Mouse (Mus musculus): Measurements from ENCODE around the gene Zfp800. TPM values are rescaled to one million over a fixed set of nuclear protein-coding genes. Genes with fewer than 3 reads are reported as not detected.

Gene Zfp800
- 11.7 and 15.0 TPM in 2 replicates for polyA plus RNA-seq (2016; fragmentation: Nextera tagmentation; extraction: Ambion mirVana)

- Histone ChIP-seq H3K27ac (no peak within 1 kb of the TSS), H3K4me3 (peak within 1 kb of the TSS; percentile 59), H3K9me3 (peaks cover 2% of the 10 kb centered on the region; the same call in 1 of the 2 replicates), H3K27me3 (ENCODE audit: insufficient read depth, poor library complexity, severe bottlenecking) (peaks cover 45% of the 10 kb centered on the region), H3K4me1 (peaks cover 3% of the 10 kb centered on the region; the same call in 1 of the 2 replicates), H3K36me3 (no peaks in the 10 kb centered on the region)
- WGBS, result under 1% methylated on average over 33 of the region's 33 CpGs
- peak; percentile 77 for DNase-seq (ENCODE audit: low spot score)
Observed at GRCm38 (mm10) chr6:28397681-28398203, at the start of gene Zfp800. Gene Zfp800 (minus strand): TSS chr6:28398005.

DNA sequence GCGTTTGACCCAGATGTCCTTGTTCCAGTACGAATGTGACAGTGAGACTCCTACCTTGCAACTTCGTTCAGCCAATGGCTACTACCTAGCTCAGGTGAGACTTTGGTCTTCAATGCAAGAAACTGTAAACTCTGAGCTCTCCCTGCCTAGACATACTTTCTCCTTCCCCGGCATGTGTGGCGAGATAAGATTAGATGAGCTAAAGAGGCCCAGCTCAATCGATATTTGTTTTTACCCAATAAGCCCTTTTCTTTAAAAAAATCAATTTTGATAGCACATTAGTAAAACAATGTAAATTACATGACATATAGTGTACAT is 33.7 kb upstream of the Zfp800 start:
- Histone ChIP-seq H3K9me3 (no peaks in the 10 kb centered on the region), H3K36me3 (peaks cover 6% of the 10 kb centered on the region), H3K27me3 (ENCODE audit: insufficient read depth, poor library complexity, severe bottlenecking) (no peaks in the 10 kb centered on the region), H3K4me3 (no peak overlapping the region), H3K27ac (no peak overlapping the region), H3K4me1 (no peaks in the 10 kb centered on the region)
- 62% methylated on average over 6 of the region's 6 CpGs for WGBS
- DNase-seq (ENCODE audit: low spot score), result no peak

DNA sequence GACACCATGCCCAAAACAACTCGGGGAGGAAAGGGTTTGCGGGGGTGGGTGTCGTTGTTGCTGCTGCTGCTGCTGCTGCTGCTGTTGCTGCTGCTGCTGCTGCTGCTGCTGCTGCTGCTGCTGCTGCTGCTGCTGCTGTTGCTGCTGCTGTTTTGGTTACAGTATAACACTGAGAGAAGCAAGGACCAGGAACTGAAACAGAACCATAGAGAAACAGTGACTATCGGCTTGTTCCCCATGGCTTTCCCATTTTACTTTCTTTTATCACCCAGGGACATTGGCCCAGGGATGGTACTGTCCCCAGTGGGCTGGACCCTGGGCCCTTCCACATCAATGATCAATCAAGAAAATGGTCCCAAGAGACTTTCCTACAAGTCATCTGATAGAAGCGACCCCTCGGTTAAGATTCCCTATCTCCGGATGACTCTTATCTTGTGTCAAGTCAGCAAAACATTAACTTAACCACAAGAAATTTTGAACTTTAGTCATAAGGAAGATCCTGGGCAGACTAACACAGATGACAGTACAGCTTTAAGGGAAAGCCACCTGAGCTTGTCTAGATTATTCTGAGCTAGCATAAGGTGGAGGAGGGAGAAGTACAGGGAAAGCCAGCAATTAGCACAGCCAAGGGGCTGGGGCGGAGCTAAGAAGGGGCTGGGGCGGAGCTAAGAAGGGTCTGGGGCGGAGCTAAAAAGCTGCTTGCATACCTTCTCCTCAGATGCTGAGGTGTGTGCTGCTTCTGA is 33.2 kb upstream of the Zfp800 start:
- no peak overlapping the region for H3K4me3 ChIP-seq
- H3K4me1 ChIP-seq, result 0 out of 2 replicates have a peak, but pooled peaks cover 3% of the 10 kb centered on the region

GRCm38 (mm10) chr6:28429870-28430269 is 32.1 kb upstream of the Zfp800 start:
- peaks cover 9% of the 10 kb centered on the region for H3K4me1 ChIP-seq
- no peak overlapping the region for H3K4me3 ChIP-seq
- no peak overlapping the region for H3K27ac ChIP-seq
- H3K9me3 ChIP-seq, result no peaks in the 10 kb centered on the region
- WGBS, result 79% methylated on average over 11 of the region's 11 CpGs
- no peaks in the 10 kb centered on the region for H3K27me3 ChIP-seq (ENCODE audit: insufficient read depth, poor library complexity, severe bottlenecking)
- DNase-seq (ENCODE audit: low spot score), result no peak
- peaks cover 20% of the 10 kb centered on the region for H3K36me3 ChIP-seq

More for the DNA sequence above, 33.2 kb upstream of the Zfp800 start:
- Histone ChIP-seq H3K27me3 (ENCODE audit: insufficient read depth, poor library complexity, severe bottlenecking) (no peaks in the 10 kb centered on the region), H3K27ac (no peak overlapping the region), H3K9me3 (no peaks in the 10 kb centered on the region), H3K36me3 (peaks cover 10% of the 10 kb centered on the region)
- DNase-seq (ENCODE audit: low spot score), result no peak
- 76% methylated on average over 10 of the region's 10 CpGs for WGBS

- Histone ChIP-seq H3K27ac (no peak within 1 kb of the TSS), H3K27me3 (ENCODE audit: insufficient read depth, poor library complexity, severe bottlenecking) (no peaks in the 10 kb centered on the region), H3K36me3 (peaks cover 21% of the 10 kb centered on the region), H3K4me1 (peaks cover 20% of the 10 kb centered on the region), H3K9me3 (no peaks in the 10 kb centered on the region), H3K4me3 (no peak within 1 kb of the TSS)
- DNase-seq (ENCODE audit: low spot score), result no peak
- 90% methylated on average over 3 of the region's 3 CpGs for WGBS
Observed at GRCm38 (mm10) chr6:28428290-28428689, 30.5 kb upstream of the Zfp800 start, which contains the start of gene Gcc1. Gene Gcc1 (minus strand): TSS chr6:28428390.

DNA sequence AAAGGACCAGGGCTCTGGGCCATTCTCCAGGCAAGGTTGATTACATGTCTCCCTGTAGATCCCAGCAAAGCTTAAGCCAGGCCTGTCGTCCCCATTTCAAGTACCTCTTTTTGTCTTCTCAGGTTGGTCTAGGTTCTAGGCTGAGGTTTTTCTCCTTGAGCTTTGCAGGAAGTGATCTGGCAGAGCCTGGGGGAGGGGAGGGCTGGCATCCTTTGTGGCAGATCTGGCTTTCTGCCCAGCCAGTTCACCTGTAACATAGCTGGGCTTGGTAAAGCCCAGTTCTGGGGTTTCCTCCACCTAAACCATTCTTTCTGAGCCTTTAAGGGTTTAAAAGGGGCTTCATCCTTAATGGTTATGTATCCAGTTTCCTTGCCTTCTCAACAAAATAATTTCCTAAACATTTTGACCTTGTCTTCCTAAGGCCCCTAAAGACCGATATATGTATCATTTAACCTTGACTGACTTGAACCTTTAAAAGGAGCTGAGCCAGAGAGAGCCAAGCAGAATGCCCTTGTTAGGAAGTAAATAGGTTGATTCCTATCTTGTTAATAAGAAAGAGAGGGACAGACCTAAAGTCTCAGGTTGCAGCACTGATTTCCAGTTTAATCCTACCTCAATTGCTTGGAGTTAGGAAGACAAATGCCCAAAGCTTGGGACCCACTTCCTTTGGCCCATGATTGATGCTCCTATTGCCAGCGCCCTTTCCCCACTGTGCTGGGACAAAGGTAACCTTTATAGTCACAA is 29.5 kb upstream of the Zfp800 start, which contains the start of gene Fscn3:
Gene Fscn3 (plus strand): TSS at position 694 of the 744 bp plus-strand sequence.
- H3K4me3 ChIP-seq, result no peak within 1 kb of the TSS
- peaks cover 21% of the 10 kb centered on the region for H3K36me3 ChIP-seq
- 81% methylated on average over 3 of the region's 3 CpGs for WGBS
- no peaks in the 10 kb centered on the region for H3K27me3 ChIP-seq (ENCODE audit: insufficient read depth, poor library complexity, severe bottlenecking)
- H3K27ac ChIP-seq, result no peak within 1 kb of the TSS
- peaks cover 21% of the 10 kb centered on the region for H3K4me1 ChIP-seq
- H3K9me3 ChIP-seq, result no peaks in the 10 kb centered on the region
- no peak for DNase-seq (ENCODE audit: low spot score)

- no peaks in the 10 kb centered on the region for H3K9me3 ChIP-seq
- peaks cover 42% of the 10 kb centered on the region for H3K4me1 ChIP-seq
- peaks cover 21% of the 10 kb centered on the region for H3K36me3 ChIP-seq
- WGBS, result 73% methylated on average over 6 of the region's 6 CpGs
- H3K27me3 ChIP-seq (ENCODE audit: insufficient read depth, poor library complexity, severe bottlenecking), result no peaks in the 10 kb centered on the region
- 0 out of 2 replicates have a peak overlapping the region, but pooled peaks have one; percentile 32 for H3K27ac ChIP-seq
- DNase-seq (ENCODE audit: low spot score), result no peak
- H3K4me3 ChIP-seq, result peak overlapping the region; percentile 89
Observed at GRCm38 (mm10) chr6:28425019-28425418, 27.2 kb upstream of the Zfp800 start.

- Histone ChIP-seq H3K9me3 (no peaks in the 10 kb centered on the region), H3K36me3 (peaks cover 24% of the 10 kb centered on the region), H3K27me3 (ENCODE audit: insufficient read depth, poor library complexity, severe bottlenecking) (no peaks in the 10 kb centered on the region), H3K4me1 (peaks cover 48% of the 10 kb centered on the region), H3K4me3 (peak overlapping the region; percentile 89), H3K27ac (peak overlapping the region; percentile 98)
- 3% methylated on average over 46 of the region's 46 CpGs for WGBS
- DNase-seq (ENCODE audit: low spot score), result peak; percentile 90
Observed at GRCm38 (mm10) chr6:28423767-28424695, 26.2 kb upstream of the Zfp800 start.

GRCm38 (mm10) chr6:28423313-28423712 is 25.5 kb upstream of the Zfp800 start, which contains the start of gene Arf5:
Gene Arf5 (plus strand): TSS chr6:28423560.
- peaks cover 31% of the 10 kb centered on the region for H3K36me3 ChIP-seq
- 2% methylated on average over 30 of the region's 42 CpGs for WGBS
- H3K27me3 ChIP-seq (ENCODE audit: insufficient read depth, poor library complexity, severe bottlenecking), result no peaks in the 10 kb centered on the region
- H3K4me3 ChIP-seq, result peak within 1 kb of the TSS; percentile 89
- DNase-seq (ENCODE audit: low spot score), result peak; percentile 94
- H3K4me1 ChIP-seq, result peaks cover 48% of the 10 kb centered on the region
- no peaks in the 10 kb centered on the region for H3K9me3 ChIP-seq
- peak within 1 kb of the TSS; percentile 98 for H3K27ac ChIP-seq

DNA sequence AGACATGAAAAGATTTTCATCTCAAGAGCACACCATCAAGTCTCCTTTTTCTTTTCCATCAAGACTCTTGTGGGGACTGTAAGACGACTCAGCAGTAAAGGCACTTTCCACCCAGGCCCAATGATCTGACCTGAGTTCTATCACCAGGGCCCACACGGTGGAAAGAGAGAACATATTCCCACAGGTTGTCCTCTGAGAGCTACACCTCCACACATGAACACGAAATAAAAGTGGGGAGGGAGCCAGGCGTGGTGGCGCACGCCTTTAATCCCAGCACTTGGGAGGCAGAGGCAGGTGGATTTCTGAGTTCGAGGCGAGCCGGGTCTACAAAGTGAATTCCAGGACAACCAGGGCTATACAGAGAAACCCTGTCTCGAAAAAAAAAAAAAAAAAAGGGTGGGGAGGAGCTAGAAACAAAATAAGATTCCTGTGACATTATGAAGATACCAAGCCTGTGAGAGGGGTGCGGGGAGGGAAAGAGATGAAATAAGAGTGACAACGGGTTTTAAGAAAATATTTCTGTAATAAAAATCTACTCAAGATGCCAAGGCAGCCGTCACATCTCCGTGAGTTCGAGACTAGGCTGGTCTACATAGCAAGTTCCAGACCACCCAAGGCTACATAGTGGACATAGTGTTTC is 25.0 kb upstream of the Zfp800 start:
- H3K36me3 ChIP-seq, result peaks cover 36% of the 10 kb centered on the region
- peak overlapping the region; percentile 89 for H3K4me3 ChIP-seq
- peaks cover 48% of the 10 kb centered on the region for H3K4me1 ChIP-seq
- H3K27ac ChIP-seq, result peak overlapping the region; percentile 98; the same call in 1 of the 2 replicates
- DNase-seq (ENCODE audit: low spot score), result no peak
- 71% methylated on average over 15 of the region's 15 CpGs for WGBS
- H3K27me3 ChIP-seq (ENCODE audit: insufficient read depth, poor library complexity, severe bottlenecking), result no peaks in the 10 kb centered on the region
- no peaks in the 10 kb centered on the region for H3K9me3 ChIP-seq

DNA sequence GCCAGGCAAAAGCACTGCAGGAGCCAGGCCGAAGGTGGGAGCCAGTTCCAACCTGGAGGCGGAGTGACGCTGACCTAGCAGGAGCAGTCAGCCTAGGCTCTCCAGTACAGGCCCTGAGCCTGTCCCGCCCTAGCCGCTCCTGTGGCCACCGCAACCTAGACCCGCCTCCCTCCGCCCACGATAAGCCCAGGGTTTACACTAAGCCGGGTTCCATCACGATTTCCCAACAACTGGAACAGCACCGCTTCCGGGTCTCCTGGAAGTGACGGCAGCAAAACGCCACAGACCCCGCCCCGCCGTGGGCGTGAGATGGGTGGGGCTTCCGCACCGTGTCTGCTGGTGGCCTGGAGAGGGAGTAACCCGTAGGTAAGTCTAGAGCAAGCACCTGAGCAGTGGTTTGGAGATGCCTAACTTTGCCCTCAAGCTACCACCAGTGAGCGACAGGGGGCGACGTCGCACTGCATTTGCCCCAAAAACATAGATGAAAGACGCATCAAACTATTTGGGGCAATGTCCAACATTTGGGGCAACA is 23.7 kb upstream of the Zfp800 start:
- Histone ChIP-seq H3K4me1 (peaks cover 48% of the 10 kb centered on the region), H3K4me3 (peak overlapping the region; percentile 86), H3K27ac (peak overlapping the region; percentile 83), H3K36me3 (peaks cover 41% of the 10 kb centered on the region), H3K9me3 (no peaks in the 10 kb centered on the region), H3K27me3 (ENCODE audit: insufficient read depth, poor library complexity, severe bottlenecking) (no peaks in the 10 kb centered on the region)
- DNase-seq (ENCODE audit: low spot score), result peak; percentile 97
- under 1% methylated on average over 27 of the region's 27 CpGs for WGBS
